In genomic region chr7:25718788-25719417, GRCm38 (mm10) we compare ENCODE assay signal across 8 mouse cellular contexts. TPM values are rescaled to one million over a fixed set of nuclear protein-coding genes. Genes with fewer than 3 reads are reported as not detected.
DNase-seq lines count a peak whose midpoint lies in the region; ATAC-seq lines count a peak whose summit lies in the region.

Gene Ccdc97 (minus strand): TSS chr7:25719088.

- H3K4me2 ChIP-seq in heart, embryonic 13.5 days, result peak within 1 kb of the TSS; percentile 93
- peak within 1 kb of the TSS; percentile 76 for H3K4me2 ChIP-seq in liver, embryonic 12.5 days
- H3K4me2 ChIP-seq in stomach, embryonic 15.5 days, result peak within 1 kb of the TSS; percentile 75

- ATAC-seq in heart, embryonic 13.5 days (ENCODE audit: extremely low read depth, insufficient number of reproducible peaks, low FRiP score, low TSS enrichment), result peak; percentile 67
- ATAC-seq in liver, embryonic 12.5 days, result peak; percentile 80
- ATAC-seq in stomach, embryonic 15.5 days (ENCODE audit: insufficient read depth, low FRiP score, low read depth), result peak; percentile 82

- 4% methylated on average over 32 of the region's 32 CpGs for WGBS in heart, embryonic 13.5 days
- WGBS in liver, embryonic 12.5 days (ENCODE audit: insufficient replicate concordance), result 2% methylated on average over 32 of the region's 32 CpGs
- WGBS in stomach, embryonic 15.5 days, result 4% methylated on average over 32 of the region's 32 CpGs

- H3K27ac ChIP-seq in brown adipose tissue, adult 24 weeks (replicated peaks; ENCODE audit: low read depth, low read length), result peak within 1 kb of the TSS; percentile 99
- peak within 1 kb of the TSS; percentile 88 for H3K27ac ChIP-seq in heart, embryonic 13.5 days (replicated peaks)
- H3K27ac ChIP-seq in liver, embryonic 12.5 days, result peak within 1 kb of the TSS; percentile 87
- peak within 1 kb of the TSS; percentile 89 for H3K27ac ChIP-seq in stomach, embryonic 15.5 days

- H3K4me1 ChIP-seq in brown adipose tissue, adult 24 weeks (ENCODE audit: control insufficient read depth, insufficient read depth, insufficient read length, low read length), result 0 out of 2 replicates have a peak, but pooled peaks cover 3% of the 10 kb centered on the region
- peaks cover 22% of the 10 kb centered on the region for H3K4me1 ChIP-seq in heart, embryonic 13.5 days
- peaks cover 55% of the 10 kb centered on the region for H3K4me1 ChIP-seq in liver, embryonic 12.5 days
- H3K4me1 ChIP-seq in stomach, embryonic 15.5 days, result peaks cover 15% of the 10 kb centered on the region

- H3K9ac ChIP-seq in heart, embryonic 13.5 days, result peak within 1 kb of the TSS; percentile 88
- peak within 1 kb of the TSS; percentile 81 for H3K9ac ChIP-seq in liver, embryonic 12.5 days
- peak within 1 kb of the TSS; percentile 45 for H3K9ac ChIP-seq in stomach, embryonic 15.5 days

- DNase-seq in CD4-positive, CD25-positive, alpha-beta regulatory T cell, adult 2 months (ENCODE audit: low read depth, low spot score), result peak; percentile 96
- peak; percentile 61 for DNase-seq in fat pad, adult 2 months (ENCODE audit: extremely low read depth, low read depth, low spot score)
- peak; percentile 95 for DNase-seq in kidney, postnatal 10 days
- DNase-seq in natural killer cell, adult 2 months (ENCODE audit: low spot score in 2 of 2), result peak; percentile 95 to 96

- H3K27me3 ChIP-seq in heart, embryonic 13.5 days (replicated peaks), result no peaks in the 10 kb centered on the region
- H3K27me3 ChIP-seq in liver, embryonic 12.5 days (replicated peaks), result no peaks in the 10 kb centered on the region
- H3K27me3 ChIP-seq in stomach, embryonic 15.5 days (replicated peaks), result no peaks in the 10 kb centered on the region

- peaks cover 65% of the 10 kb centered on the region for H3K36me3 ChIP-seq in heart, embryonic 13.5 days
- H3K36me3 ChIP-seq in liver, embryonic 12.5 days, result peaks cover 72% of the 10 kb centered on the region
- H3K36me3 ChIP-seq in stomach, embryonic 15.5 days, result peaks cover 54% of the 10 kb centered on the region

- H3K9me3 ChIP-seq in heart, embryonic 13.5 days, result no peaks in the 10 kb centered on the region
- H3K9me3 ChIP-seq in liver, embryonic 12.5 days (replicated peaks), result no peaks in the 10 kb centered on the region
- H3K9me3 ChIP-seq in stomach, embryonic 15.5 days, result no peaks in the 10 kb centered on the region

- H3K4me3 ChIP-seq in brown adipose tissue, adult 24 weeks (ENCODE audit: insufficient read depth, low read depth, low read length), result peak within 1 kb of the TSS; percentile 94
- peak within 1 kb of the TSS; percentile 78 for H3K4me3 ChIP-seq in heart, embryonic 13.5 days
- peak within 1 kb of the TSS; percentile 82 for H3K4me3 ChIP-seq in liver, embryonic 12.5 days
- peak within 1 kb of the TSS; percentile 83 for H3K4me3 ChIP-seq in stomach, embryonic 15.5 days (replicated peaks)

RNA-seq across cellular contexts. Expression of gene Ccdc97, which starts in this region (rescaled TPM):
- polyA plus RNA-seq in brown adipose tissue, adult 24 weeks (2012; ENCODE audit: insufficient read depth, insufficient read length, missing spikeins), result 16.9 and 17.0 TPM in 2 replicates
- polyA plus RNA-seq in heart, embryonic 13.5 days (2015; fragmentation: Nextera tagmentation; extraction: Ambion mirVana), result 19.7 and 22.1 TPM in 2 replicates
- 14.7 and 15.2 TPM in 2 replicates for polyA plus RNA-seq in liver, embryonic 12.5 days (2016; fragmentation: Nextera tagmentation; extraction: Ambion mirVana)
- 16.9 and 19.6 TPM in 2 replicates for polyA plus RNA-seq in stomach, embryonic 15.5 days (2015; fragmentation: Nextera tagmentation; extraction: Ambion mirVana)

Comparison
In these comparisons a context has a peak if more than half of its experiments do, and no peak if none do; other contexts are left out.
1. Peak in every context shown above with its lines: DNase-seq, ATAC-seq, H3K4me3 ChIP-seq and H3K27ac ChIP-seq.